Mouse (Mus musculus) limb, embryonic 13.5 days (tissue): ENCODE results near the gene Rab14. TPM values are rescaled to one million over a fixed set of nuclear protein-coding genes. Genes with fewer than 3 reads are reported as not detected.
A peak's percentile ranks its signal among the peaks of the same experiment; 100 is the strongest.

Experiments
- ATAC-seq: fragments of 200-750 bp; cut with Nextera tagmentation; 2 replicates; pipeline ENCODE4 v1.8.0; 2017; ENCODE audit warnings: low read depth, moderate number of reproducible peaks, moderate TSS enrichment; ENCODE audit not compliant: low FRiP score
- H3K27ac ChIP-seq: fragments of 300-500 bp; sonication (generic); 2 replicates; pipeline ENCODE4 v1.5.1; 2015; ENCODE audit warnings: inconsistent platforms, mild to moderate bottlenecking, moderate library complexity
- H3K27me3 ChIP-seq: fragments of 300-500 bp; sonication (generic); 2 replicates; pipeline ENCODE4 v1.6.1; 2015; ENCODE audit warnings: mild to moderate bottlenecking, inconsistent platforms
- H3K36me3 ChIP-seq: fragments of 300-500 bp; sonication (generic); 2 replicates; pipeline ENCODE4 v1.6.1; 2015; ENCODE audit warnings: inconsistent platforms, mild to moderate bottlenecking, moderate library complexity
- H3K4me1 ChIP-seq: fragments of 300-500 bp; sonication (generic); 2 replicates; pipeline ENCODE4 v1.6.1; 2015; ENCODE audit warnings: inconsistent platforms
- H3K4me2 ChIP-seq: fragments of 300-500 bp; sonication (generic); replicated peaks from 2 replicates; pipeline ENCODE4 v1.6.1; 2015; ENCODE audit warnings: inconsistent platforms, mild to moderate bottlenecking, moderate library complexity
- H3K4me3 ChIP-seq: fragments of 300-500 bp; sonication (generic); 2 replicates; pipeline ENCODE4 v1.5.1; 2015; ENCODE audit warnings: moderate library complexity, mild to moderate bottlenecking, inconsistent platforms
- H3K9ac ChIP-seq: fragments of 300-500 bp; sonication (generic); 2 replicates; pipeline ENCODE4 v1.6.1; 2015; ENCODE audit warnings: mild to moderate bottlenecking, inconsistent platforms
- H3K9me3 ChIP-seq: fragments of 300-500 bp; sonication (generic); 2 replicates; pipeline ENCODE4 v1.6.1; 2016; ENCODE audit warnings: inconsistent platforms
- WGBS: fragments of 180-500 bp; shearing (Covaris S2); methylation state at CpG from one replicate; pipeline ENCODE4 v1.1.7; 2015; 5-methylcytosine and 5-hydroxymethylcytosine counted together
- polyA plus RNA-seq: library from polyadenylated mRNA; unstranded; fragments of >200 nt; fragmentation: Nextera tagmentation; extraction: Ambion mirVana; gene quantifications from 2 replicates; pipeline ENCODE4 v1.2.1, GENCODE M21; 2015

Rab14 gene
- 353 and 356 TPM in 2 replicates for polyA plus RNA-seq

DNA sequence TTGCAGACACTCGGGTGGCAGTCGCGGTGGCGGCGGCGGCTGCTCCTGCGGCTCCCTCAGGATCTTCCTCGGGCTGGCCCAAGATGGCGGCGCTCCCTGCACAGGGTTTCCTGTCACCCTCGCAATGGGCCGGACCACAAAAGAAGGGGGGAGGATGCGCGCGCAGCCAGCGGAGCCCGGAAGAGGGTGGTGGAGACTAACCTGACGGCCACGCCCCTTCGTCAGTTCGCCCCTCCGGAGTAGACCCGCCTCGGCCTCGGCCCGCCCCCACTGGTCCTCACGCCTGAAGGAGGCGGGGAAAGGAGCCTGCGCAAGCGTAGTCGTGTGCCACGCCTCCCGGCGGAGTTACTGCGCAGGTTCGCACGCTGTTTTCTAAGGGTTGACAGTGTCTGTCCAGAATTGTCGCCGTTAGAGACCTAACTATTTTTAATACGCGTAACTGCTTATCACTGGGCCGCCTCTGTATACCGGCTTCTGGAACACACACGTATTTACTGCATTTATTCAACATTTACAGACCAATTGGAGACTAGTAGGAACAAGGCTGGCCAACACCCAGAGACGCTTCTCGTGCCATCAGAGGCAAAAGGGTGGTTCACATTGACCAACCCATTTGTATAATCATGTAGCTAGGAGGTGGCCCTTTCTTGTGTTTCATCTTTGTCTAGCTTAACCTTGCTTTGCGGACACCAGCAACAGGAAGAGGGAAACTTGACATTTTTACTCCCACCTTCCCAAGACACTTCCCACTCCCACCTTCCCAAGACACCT is at the start of gene Rab14:
TSS of gene Rab14 (minus strand) at position 223 of the 771 bp plus-strand sequence.
- Histone ChIP-seq H3K4me3 (peak within 1 kb of the TSS; percentile 100), H3K4me2 (peak within 1 kb of the TSS; percentile 93), H3K36me3 (0 out of 2 replicates have a peak, but pooled peaks cover 2% of the 10 kb centered on the region), H3K27me3 (peaks cover 11% of the 10 kb centered on the region), H3K9ac (peak within 1 kb of the TSS; percentile 100), H3K9me3 (no peaks in the 10 kb centered on the region), H3K27ac (peak within 1 kb of the TSS; percentile 98), H3K4me1 (peaks cover 15% of the 10 kb centered on the region)
- ATAC-seq, result peak; percentile 98
- WGBS, result under 1% methylated on average over 47 of the region's 47 CpGs

DNA sequence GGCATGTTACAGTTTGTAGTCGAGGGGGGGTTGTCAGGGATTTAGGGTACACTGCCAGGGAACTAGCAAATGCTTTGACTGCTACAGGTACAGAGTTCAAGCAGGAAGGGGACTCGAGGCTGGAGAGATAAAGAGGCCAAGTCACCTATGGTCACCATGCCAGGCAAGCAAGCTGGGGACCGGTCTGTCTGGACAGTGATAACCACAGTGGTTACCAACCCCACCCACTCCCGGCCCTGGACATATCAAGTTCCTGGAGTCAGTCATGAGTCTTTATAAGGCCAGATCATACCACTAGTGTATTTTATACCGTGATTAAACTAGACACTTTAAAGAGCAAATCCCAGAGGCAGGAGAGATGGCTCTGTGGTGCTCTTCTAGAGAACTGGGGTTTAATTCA is 46.8 kb upstream of the Rab14 start:
- Histone ChIP-seq H3K36me3 (no peaks in the 10 kb centered on the region), H3K4me1 (no peaks in the 10 kb centered on the region), H3K27me3 (peaks cover 14% of the 10 kb centered on the region; the same call in 1 of the 2 replicates), H3K9ac (no peak overlapping the region), H3K27ac (no peak overlapping the region), H3K4me2 (no peak overlapping the region), H3K9me3 (no peaks in the 10 kb centered on the region), H3K4me3 (no peak overlapping the region)
- ATAC-seq, result no peak
- 72% methylated on average over 5 of the region's 5 CpGs for WGBS

DNA sequence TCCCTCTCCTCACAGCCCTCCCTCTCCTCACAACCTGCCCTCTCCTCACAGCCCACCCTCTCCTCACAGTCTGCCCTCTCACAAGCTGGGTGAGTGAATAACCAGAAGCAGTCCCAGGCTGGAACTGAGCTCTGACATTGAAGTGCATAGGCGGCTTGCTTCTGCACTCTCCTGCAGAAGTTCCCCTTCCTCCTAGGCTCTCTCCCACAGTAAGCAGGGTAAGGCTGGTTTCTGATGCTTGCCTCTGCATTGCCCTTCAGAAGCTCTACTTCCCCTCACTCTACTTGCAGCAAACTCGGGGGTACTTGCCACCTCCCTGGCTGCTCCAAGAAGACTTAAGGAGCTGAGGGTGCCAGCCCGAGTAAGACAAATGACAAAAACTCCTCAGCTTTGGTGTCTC is 43.3 kb upstream of the Rab14 start:
- 54% methylated on average over 3 of the region's 3 CpGs for WGBS
- no peak for ATAC-seq
- Histone ChIP-seq H3K9me3 (no peaks in the 10 kb centered on the region), H3K27ac (no peak overlapping the region), H3K4me3 (no peak overlapping the region), H3K4me2 (no peak overlapping the region), H3K9ac (no peak overlapping the region), H3K36me3 (no peaks in the 10 kb centered on the region), H3K4me1 (no peaks in the 10 kb centered on the region), H3K27me3 (peaks cover 22% of the 10 kb centered on the region)

DNA sequence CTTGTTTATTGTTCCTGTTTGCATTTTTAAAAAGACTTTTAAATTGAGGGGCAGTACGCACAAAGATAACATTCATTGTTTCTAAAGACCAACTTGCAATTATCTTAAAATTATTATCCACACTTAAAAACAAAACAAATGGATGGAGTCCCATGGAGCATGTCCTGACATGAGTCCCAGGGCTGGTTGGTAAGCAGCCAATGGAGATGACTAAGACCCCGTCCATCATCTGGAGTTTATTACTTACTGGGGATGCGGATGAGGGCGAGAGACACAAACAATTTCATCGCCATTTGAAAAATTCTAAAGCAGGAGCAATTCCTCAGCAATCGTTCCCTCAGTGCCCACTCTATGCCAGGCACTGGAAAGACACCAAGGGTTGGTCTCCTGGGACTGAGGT is 34.1 kb upstream of the Rab14 start:
- peaks cover 43% of the 10 kb centered on the region for H3K27me3 ChIP-seq
- ATAC-seq, result no peak
- no peak overlapping the region for H3K4me3 ChIP-seq
- WGBS, result 78% methylated on average over 6 of the region's 6 CpGs
- H3K36me3 ChIP-seq, result no peaks in the 10 kb centered on the region
- H3K27ac ChIP-seq, result no peak overlapping the region
- no peak overlapping the region for H3K4me2 ChIP-seq
- H3K9me3 ChIP-seq, result no peaks in the 10 kb centered on the region
- no peak overlapping the region for H3K9ac ChIP-seq
- H3K4me1 ChIP-seq, result peaks cover 6% of the 10 kb centered on the region

DNA sequence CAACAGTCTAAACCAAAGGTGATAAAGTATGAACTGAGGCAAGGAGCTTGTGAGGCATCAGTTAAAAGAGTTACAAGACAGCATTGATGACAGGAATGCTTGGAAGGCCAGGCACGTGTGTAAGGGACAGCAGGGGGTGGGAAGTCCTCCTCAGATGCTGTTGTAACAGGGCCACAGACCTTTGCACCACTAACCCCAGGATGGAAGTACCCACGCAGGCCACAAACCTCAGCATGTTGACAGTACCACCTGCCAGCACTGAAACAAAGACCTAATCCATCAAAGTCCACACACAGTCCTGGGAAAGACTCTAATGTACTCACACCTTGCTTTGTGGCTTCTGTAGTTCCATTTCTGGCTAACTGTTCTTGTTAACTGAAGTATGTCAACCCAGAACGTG is 33.0 kb upstream of the Rab14 start:
- Histone ChIP-seq H3K27ac (no peak overlapping the region), H3K4me3 (no peak overlapping the region)
- 41% methylated on average over 3 of the region's 3 CpGs for WGBS

DNA sequence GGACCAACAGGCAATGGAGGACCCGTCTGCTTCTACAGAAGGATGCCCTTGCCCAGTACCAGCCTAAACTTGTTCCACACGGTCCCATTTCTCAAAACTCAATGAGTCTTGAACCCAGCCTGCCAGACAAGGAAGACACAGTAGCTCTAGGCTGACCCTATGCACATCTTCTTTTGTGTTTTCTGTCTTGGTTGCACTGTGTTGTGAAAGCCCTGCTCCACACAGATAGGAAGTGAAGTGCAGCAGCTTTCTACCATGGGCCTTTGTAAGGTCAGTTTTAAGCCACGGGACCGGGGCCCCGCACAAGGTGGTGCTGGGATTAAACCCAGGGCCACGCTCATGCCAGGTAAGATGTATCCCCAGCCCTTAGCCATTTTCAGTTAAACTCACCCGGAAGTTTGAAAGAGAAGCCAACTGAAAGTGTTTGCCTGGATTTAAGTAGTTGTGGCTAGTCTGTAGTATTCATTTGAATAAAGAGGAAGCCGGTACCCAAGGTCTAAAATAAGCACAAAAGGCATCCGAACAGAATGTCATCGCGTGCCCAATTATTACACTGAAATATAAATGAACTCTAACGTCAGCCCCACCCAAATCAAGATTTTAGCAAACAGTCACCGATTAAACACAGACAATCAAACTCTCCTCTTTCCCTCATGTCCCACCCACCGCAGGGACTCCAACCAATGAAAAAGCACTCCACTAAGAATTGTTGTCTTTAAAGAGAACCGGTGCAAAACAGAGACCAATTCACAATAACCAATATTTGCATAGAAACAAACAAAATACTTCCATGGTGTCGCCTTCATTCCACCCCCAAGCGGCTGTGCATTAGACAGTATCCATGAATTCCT is 31.9 kb upstream of the Rab14 start:
- no peak overlapping the region for H3K9ac ChIP-seq
- H3K4me1 ChIP-seq, result peaks cover 12% of the 10 kb centered on the region
- H3K4me2 ChIP-seq, result no peak overlapping the region
- 75% methylated on average over 17 of the region's 17 CpGs for WGBS
- no peak overlapping the region for H3K4me3 ChIP-seq
- H3K27ac ChIP-seq, result no peak overlapping the region
- peaks cover 47% of the 10 kb centered on the region for H3K27me3 ChIP-seq
- ATAC-seq, result no peak
- no peaks in the 10 kb centered on the region for H3K36me3 ChIP-seq
- H3K9me3 ChIP-seq, result no peaks in the 10 kb centered on the region

More for the DNA sequence above, 33.0 kb upstream of the Rab14 start:
- no peak overlapping the region for H3K4me2 ChIP-seq
- no peaks in the 10 kb centered on the region for H3K36me3 ChIP-seq
- no peak for ATAC-seq
- no peak overlapping the region for H3K9ac ChIP-seq
- no peaks in the 10 kb centered on the region for H3K9me3 ChIP-seq
- peaks cover 12% of the 10 kb centered on the region for H3K4me1 ChIP-seq
- H3K27me3 ChIP-seq, result peaks cover 44% of the 10 kb centered on the region

DNA sequence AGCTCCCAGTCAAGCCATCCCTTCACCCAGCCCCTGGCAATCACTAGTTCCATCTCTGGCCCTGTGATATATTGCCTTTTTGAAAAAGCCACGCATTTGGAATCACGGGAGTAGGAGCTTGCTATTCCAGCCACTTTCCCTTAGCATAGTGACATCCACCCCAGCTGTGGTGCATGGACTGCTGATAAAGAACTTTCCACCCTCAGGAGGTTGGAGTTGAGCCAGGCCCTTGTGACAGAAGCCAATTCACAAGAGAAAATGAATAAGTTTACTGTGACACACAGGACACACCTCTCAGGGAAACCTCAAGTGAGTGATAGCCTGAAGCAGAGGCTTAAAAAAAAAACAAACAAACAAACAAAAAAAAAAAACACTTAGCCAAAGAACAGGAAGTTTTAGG is 31.0 kb upstream of the Rab14 start:
- H3K9ac ChIP-seq, result no peak overlapping the region
- H3K4me3 ChIP-seq, result no peak overlapping the region
- 76% methylated on average over 2 of the region's 2 CpGs for WGBS
- no peaks in the 10 kb centered on the region for H3K9me3 ChIP-seq
- H3K4me2 ChIP-seq, result no peak overlapping the region
- H3K27me3 ChIP-seq, result peaks cover 48% of the 10 kb centered on the region; the same call in 1 of the 2 replicates
- ATAC-seq, result no peak
- H3K4me1 ChIP-seq, result peaks cover 12% of the 10 kb centered on the region
- no peaks in the 10 kb centered on the region for H3K36me3 ChIP-seq
- no peak overlapping the region for H3K27ac ChIP-seq

DNA sequence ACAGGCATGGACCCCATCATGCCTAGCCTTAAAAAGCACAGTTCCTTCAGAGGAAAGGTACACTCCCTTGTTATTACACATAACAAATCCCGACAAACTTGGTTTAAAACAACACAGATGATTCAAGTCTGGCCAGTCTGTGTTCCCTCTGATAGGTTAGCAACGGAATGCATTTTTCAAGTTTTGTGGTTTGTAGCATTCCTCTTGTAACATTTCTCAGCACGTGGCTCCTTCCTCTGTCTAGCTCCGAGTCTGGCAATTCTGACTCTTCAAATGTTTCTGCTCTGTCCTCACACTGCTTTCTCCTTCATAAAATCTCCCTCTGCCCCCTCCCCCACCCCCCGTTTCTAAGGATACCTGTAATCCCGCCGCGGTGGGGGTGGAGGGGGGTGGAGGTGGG is 29.3 kb upstream of the Rab14 start:
- peaks cover 12% of the 10 kb centered on the region for H3K4me1 ChIP-seq
- ATAC-seq, result no peak
- H3K4me2 ChIP-seq, result peak overlapping the region; percentile 38; the same call in 1 of the 2 replicates
- H3K4me3 ChIP-seq, result no peak overlapping the region
- no peaks in the 10 kb centered on the region for H3K36me3 ChIP-seq
- no peak overlapping the region for H3K9ac ChIP-seq
- no peaks in the 10 kb centered on the region for H3K9me3 ChIP-seq
- peaks cover 53% of the 10 kb centered on the region for H3K27me3 ChIP-seq
- no peak overlapping the region for H3K27ac ChIP-seq
- 7% methylated on average over 8 of the region's 8 CpGs for WGBS

DNA sequence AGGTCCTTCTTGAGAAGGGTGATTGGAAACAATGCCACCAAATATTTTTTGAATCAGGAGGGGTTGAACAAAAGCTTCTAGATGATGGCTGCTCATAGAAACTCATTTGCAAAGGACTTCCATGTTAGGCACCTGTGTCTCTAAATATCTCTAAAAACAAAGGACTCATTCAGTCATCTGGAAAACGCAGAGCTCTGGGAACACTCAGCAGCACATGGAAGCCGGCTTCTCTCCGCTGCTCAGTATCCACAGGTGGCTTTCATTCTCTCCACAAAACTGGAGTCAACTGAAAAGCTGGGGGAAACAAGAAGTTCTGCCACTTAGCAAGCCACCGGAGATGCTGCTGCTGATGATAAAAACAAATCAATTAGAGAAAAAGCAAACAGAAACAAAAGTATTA is 27.2 kb upstream of the Rab14 start:
- Histone ChIP-seq H3K4me1 (peaks cover 20% of the 10 kb centered on the region), H3K4me3 (no peak overlapping the region), H3K27me3 (peaks cover 64% of the 10 kb centered on the region), H3K9me3 (no peaks in the 10 kb centered on the region), H3K4me2 (no peak overlapping the region), H3K9ac (no peak overlapping the region), H3K27ac (no peak overlapping the region), H3K36me3 (no peaks in the 10 kb centered on the region)
- no peak for ATAC-seq
- WGBS, result 20% methylated on average over 4 of the region's 4 CpGs

DNA sequence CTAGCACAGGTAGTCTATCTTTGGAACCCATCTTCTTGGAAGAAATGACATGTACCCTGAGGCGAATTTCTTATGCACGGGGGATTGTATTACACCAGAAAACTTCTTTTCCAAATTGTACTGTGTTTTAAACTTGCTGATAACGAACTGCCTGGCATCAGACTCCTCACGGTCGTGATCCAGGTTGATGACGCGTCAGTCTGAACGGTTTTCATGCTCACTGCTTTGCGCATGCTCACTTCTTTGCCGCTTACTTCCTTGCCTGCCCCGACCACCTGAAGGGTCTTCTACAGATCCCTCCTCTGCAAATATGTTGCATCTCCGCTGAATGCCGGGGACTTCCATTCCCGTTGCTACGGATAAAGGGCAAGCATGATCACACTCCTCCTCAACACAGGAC is 23.4 kb upstream of the Rab14 start:
- Histone ChIP-seq H3K4me1 (peaks cover 12% of the 10 kb centered on the region), H3K36me3 (no peaks in the 10 kb centered on the region), H3K27ac (no peak overlapping the region), H3K27me3 (peaks cover 75% of the 10 kb centered on the region), H3K4me2 (no peak overlapping the region), H3K9me3 (no peaks in the 10 kb centered on the region), H3K4me3 (no peak overlapping the region), H3K9ac (no peak overlapping the region)
- WGBS, result 85% methylated on average over 15 of the region's 15 CpGs
- no peak for ATAC-seq

DNA sequence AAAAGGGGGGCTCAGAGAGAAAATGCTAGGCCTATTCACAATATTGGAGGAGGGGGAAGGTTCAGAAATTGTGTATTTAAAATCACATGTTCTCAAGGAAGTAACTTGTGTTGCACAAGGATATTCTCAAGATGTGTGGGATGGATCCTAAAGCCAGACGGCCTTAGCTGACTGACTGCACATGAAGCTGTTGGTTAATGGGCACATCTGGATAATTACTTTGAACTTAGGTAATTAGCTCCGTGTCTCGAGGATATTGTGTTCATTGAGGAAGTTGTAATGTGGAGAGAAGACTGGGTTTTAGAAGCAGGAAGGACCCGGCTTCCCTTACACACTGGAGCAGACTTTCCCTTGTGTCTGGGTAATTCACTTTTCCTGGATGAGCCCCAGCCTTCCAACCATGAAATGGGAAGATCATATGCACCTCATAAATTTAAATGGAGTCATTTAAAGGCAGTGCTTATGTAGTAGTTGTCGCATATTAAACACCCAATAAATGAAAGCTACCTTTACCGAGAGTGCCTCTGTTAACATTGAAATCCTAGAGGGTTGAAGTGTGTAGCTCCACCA is 22.0 kb upstream of the Rab14 start:
- Histone ChIP-seq H3K27ac (no peak overlapping the region), H3K4me1 (peaks cover 12% of the 10 kb centered on the region), H3K36me3 (no peaks in the 10 kb centered on the region), H3K27me3 (peaks cover 79% of the 10 kb centered on the region), H3K4me3 (no peak overlapping the region), H3K9ac (no peak overlapping the region), H3K9me3 (no peaks in the 10 kb centered on the region), H3K4me2 (no peak overlapping the region)
- ATAC-seq, result peak; percentile 40; the same call in 1 of the 2 replicates
- WGBS, result 21% methylated on average over 6 of the region's 6 CpGs

DNA sequence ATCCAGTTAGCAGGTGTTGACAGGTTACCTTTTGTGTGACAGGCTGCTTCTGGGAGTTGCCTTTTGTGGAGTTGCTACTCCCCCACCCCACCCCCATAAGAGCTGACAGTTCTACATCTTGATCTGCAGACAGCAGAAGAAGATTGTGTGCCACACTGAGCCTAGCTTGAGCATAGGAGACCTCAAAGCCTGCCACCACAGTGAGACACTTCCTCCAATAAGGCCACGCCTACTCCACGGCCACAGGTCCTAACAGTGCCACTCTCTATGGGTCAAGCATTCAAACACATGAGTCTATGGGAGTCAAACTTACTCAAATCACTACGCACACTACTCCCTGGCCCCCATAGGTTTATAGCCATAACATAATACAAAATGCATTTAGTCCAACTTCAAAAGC is 17.8 kb upstream of the Rab14 start:
- H3K9me3 ChIP-seq, result no peaks in the 10 kb centered on the region
- no peak overlapping the region for H3K4me2 ChIP-seq
- H3K36me3 ChIP-seq, result no peaks in the 10 kb centered on the region
- 91% methylated on average over 3 of the region's 3 CpGs for WGBS
- no peak overlapping the region for H3K9ac ChIP-seq
- no peak overlapping the region for H3K27ac ChIP-seq
- no peak overlapping the region for H3K4me3 ChIP-seq
- no peak for ATAC-seq
- peaks cover 70% of the 10 kb centered on the region for H3K27me3 ChIP-seq
- peaks cover 16% of the 10 kb centered on the region for H3K4me1 ChIP-seq
